Mouse (Mus musculus): ENCODE results near the gene Cd37. TPM values are rescaled to one million over a fixed set of nuclear protein-coding genes. Genes with fewer than 3 reads are reported as not detected.

Cd37 gene
- polyA plus RNA-seq, 1 experiment from 2014 or later = 1.4 TPM

DNA sequence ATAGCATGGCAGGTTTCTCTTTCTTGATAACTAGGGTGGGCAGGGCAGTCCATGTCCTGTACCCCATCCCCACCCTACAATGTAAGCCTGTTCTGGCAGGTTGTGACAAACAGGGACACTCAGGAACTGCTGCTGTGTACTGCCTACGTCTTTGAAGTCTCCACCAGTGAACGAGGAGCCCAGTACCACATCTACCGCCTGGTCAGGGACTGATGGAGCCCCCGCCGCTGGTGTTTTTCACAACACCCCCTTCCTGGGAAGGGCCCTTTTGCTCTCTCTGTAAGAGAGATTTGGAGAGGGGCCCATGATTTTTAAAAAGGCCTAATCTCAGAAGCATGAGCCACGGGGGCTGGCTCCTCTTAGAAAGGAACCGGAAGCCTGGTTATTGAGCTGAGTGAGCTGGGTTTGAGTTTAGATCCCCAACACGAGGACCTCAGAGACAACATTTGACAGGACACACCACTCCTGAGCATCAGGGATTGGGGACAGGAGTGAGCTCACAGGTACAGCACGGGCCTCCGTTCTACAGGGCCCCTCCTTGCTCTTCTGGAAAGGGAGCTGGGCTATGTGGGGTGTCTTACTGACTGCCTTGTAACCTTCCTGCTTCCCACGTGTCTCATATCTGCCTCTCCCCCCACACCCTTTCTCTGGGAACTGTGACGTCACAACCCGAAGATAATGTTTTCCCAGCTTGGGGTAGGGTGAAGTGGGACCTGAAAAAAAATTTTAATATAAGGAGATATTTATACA, 6.0 kb downstream of the Cd37 start:
- no peak for ATAC-seq (ENCODE audit: low FRiP score, low read depth)
- peaks cover 21% of the 10 kb centered on the region for H3K4me1 ChIP-seq (replicated peaks)
- no peaks in the 10 kb centered on the region for H3K9me3 ChIP-seq
- no peak overlapping the region for H3K4me2 ChIP-seq
- H3K4me3 ChIP-seq = no peak overlapping the region
- no peaks in the 10 kb centered on the region for H3K36me3 ChIP-seq
- H3K27me3 ChIP-seq = peaks cover 17% of the 10 kb centered on the region
- H3K27ac ChIP-seq (replicated peaks) = no peak overlapping the region
- 72% methylated on average over 13 of the region's 13 CpGs for WGBS
- H3K9ac ChIP-seq = no peak overlapping the region

DNA sequence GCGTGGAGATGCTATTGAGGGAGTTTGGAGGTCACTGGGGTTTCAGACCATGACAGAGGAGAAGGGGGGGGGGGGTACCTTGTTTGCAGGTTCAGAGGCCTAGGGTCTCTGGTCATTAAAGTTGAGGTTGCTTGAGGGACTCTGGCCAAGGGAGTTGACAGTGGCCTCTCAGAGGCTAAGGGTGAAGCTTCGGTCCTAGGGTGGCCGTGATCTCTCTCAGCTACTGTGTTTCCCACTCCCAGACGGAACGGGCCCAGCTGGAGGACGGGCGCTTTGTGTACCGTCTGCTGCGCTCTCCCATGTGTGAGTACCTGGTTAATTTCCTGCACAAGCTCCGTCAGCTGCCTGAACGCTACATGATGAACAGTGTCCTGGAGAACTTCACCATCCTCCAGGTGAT, 7.0 kb downstream of the Cd37 start:
- H3K4me2 ChIP-seq = no peak overlapping the region
- WGBS = 85% methylated on average over 11 of the region's 11 CpGs

DNA sequence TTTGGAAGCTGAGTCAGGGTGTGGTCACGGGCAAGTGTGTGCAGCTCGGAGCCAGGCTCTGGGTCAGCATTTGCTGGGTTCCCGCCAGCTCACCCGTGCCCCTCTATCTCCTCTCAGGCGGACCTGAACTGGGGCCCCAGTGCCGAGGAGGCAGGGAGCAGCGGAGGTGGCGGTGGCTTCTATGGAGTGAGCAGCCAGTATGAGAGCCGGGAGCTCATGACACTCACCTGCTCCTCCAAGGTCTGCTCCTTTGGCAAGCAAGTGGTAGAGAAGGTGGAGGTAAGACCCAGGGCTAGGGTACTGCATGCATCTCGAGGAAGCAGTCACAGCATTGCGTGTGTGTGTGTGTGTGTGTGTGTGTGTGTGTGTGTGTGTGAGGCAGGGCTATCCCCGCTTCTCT, 7.7 kb downstream of the Cd37 start:
- WGBS = 92% methylated on average over 12 of the region's 12 CpGs
- no peak overlapping the region for H3K4me3 ChIP-seq
- H3K36me3 ChIP-seq = no peaks in the 10 kb centered on the region
- H3K27ac ChIP-seq (replicated peaks) = no peak overlapping the region
- H3K27me3 ChIP-seq = peaks cover 17% of the 10 kb centered on the region
- peaks cover 21% of the 10 kb centered on the region for H3K4me1 ChIP-seq (replicated peaks)
- ATAC-seq (ENCODE audit: low FRiP score, low read depth) = no peak
- no peaks in the 10 kb centered on the region for H3K9me3 ChIP-seq
- no peak overlapping the region for H3K4me2 ChIP-seq
- no peak overlapping the region for H3K9ac ChIP-seq

More for the DNA sequence above, 7.0 kb downstream of the Cd37 start:
- Histone ChIP-seq H3K9me3 (no peaks in the 10 kb centered on the region), H3K4me3 (no peak overlapping the region), H3K4me1 (replicated peaks) (peaks cover 21% of the 10 kb centered on the region), H3K9ac (no peak overlapping the region), H3K36me3 (no peaks in the 10 kb centered on the region), H3K27me3 (peaks cover 17% of the 10 kb centered on the region), H3K27ac (replicated peaks) (no peak overlapping the region)
- ATAC-seq (ENCODE audit: low FRiP score, low read depth) = no peak

DNA sequence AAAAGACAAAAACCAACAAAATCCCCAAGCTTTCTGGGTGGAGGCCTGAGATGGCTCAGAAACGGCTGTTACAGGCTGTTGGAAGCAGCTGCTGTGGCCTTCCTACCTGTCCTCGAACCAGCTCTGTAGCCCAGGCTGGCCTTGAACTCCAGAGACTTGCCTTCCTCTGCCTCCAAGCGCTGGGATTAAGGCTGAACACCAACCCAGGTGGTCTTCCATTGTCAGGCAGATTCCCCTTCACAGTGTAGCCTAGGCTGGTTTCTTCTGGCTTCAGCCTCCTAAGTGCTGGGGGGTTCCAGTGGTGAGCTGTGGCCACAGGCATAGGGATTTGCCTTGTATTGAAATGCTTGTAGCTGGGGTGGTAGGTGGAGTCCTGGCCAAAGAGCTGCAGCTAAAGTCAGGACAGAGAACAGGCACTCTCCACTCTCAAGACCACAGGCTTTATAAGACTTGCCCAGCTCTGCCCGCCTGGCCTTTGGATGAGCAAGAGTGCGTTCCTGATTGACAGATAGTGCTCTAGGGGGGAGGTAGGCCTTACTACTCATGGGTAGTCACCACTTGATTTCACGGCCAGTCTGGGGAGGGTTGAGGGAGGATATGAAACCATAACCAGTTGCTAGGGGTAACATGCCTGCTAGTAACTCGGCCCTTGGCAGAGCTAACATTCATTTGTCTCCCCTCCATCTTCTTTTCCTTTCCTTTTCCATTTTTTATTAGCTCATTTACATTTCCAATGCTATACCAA, 9.3 kb downstream of the Cd37 start:
- no peak overlapping the region for H3K9ac ChIP-seq
- 86% methylated on average over 7 of the region's 7 CpGs for WGBS
- no peaks in the 10 kb centered on the region for H3K36me3 ChIP-seq
- peaks cover 11% of the 10 kb centered on the region for H3K4me1 ChIP-seq (replicated peaks)
- no peak overlapping the region for H3K4me2 ChIP-seq
- no peaks in the 10 kb centered on the region for H3K9me3 ChIP-seq
- peaks cover 6% of the 10 kb centered on the region for H3K27me3 ChIP-seq
- H3K4me3 ChIP-seq = no peak overlapping the region
- ATAC-seq (ENCODE audit: low FRiP score, low read depth) = no peak
- H3K27ac ChIP-seq (replicated peaks) = no peak overlapping the region

DNA sequence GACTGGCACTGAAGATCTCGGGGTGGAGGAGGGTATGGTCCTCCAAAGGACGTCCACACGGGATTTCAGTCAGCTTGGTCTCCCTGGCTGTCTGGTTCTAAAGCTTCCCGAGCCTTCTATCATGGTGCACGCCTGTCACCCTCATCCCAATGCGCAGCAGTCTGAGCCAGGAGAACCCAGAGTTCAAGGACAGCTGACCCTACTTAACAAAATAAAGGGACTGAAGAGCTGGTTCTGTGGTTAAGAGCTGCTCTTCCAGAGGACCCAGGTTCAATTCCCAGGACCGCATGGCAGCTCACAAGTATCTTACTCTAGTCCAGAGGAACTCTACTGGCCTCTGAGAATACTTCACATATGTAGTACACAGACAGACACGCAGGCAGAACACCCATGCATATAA, 9.9 kb downstream of the Cd37 start:
- Histone ChIP-seq H3K27me3 (peaks cover under 1% of the 10 kb centered on the region; the same call in 1 of the 2 replicates), H3K4me3 (no peak overlapping the region), H3K4me1 (replicated peaks) (peaks cover 5% of the 10 kb centered on the region), H3K9ac (no peak overlapping the region), H3K4me2 (no peak overlapping the region), H3K27ac (replicated peaks) (no peak overlapping the region), H3K36me3 (no peaks in the 10 kb centered on the region), H3K9me3 (no peaks in the 10 kb centered on the region)
- 93% methylated on average over 8 of the region's 8 CpGs for WGBS
- ATAC-seq (ENCODE audit: low FRiP score, low read depth) = no peak

DNA sequence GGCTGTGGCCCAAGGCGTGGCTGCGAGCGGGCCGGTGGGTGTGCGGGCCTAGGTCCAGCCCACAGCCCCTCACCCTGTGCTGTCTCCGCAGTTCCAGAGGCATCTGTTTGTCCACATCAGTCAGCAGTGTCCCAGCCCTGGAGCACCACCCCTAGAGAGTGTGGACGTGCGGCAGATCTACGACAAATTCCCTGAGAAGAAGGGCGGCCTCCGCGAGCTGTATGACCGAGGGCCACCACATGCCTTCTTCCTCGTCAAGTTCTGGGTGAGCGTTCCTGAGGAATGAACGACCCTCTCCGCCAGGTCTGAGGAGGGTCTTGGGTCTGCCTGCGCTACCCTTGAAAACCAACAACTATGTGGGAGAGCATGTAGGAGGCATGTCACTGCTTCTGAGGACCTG, 10.4 kb downstream of the Cd37 start:
- no peaks in the 10 kb centered on the region for H3K36me3 ChIP-seq
- no peaks in the 10 kb centered on the region for H3K9me3 ChIP-seq
- H3K4me1 ChIP-seq (replicated peaks) = no peaks in the 10 kb centered on the region
- no peak overlapping the region for H3K9ac ChIP-seq
- no peak overlapping the region for H3K4me2 ChIP-seq
- no peak for ATAC-seq (ENCODE audit: low FRiP score, low read depth)
- H3K27me3 ChIP-seq = no peaks in the 10 kb centered on the region
- no peak overlapping the region for H3K4me3 ChIP-seq
- WGBS = 95% methylated on average over 18 of the region's 18 CpGs
- no peak overlapping the region for H3K27ac ChIP-seq (replicated peaks)

DNA sequence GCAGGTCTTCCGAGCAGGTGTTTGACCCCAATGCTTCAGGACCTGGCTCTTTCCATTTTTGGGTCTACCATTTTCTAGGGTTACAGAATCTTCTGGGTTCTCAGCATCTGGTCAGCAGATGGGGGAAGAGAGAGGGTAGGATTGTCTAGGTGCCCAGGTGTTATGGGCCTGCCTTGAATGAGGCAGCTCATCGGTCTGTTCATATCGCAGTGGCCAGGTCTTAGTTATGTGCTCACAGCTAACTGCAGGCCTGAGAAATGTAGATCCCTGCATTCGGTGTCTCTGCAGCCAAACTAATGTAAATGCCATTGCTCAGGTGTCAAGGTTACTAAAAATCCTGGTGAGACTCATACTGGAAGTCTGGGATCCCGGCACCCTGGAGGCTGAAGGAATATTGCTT, 12.5 kb downstream of the Cd37 start:
- Histone ChIP-seq H3K27me3 (no peaks in the 10 kb centered on the region), H3K9ac (no peak overlapping the region), H3K4me3 (no peak overlapping the region), H3K27ac (replicated peaks) (no peak overlapping the region), H3K4me2 (no peak overlapping the region), H3K4me1 (replicated peaks) (no peaks in the 10 kb centered on the region), H3K36me3 (no peaks in the 10 kb centered on the region), H3K9me3 (no peaks in the 10 kb centered on the region)
- ATAC-seq (ENCODE audit: low FRiP score, low read depth) = no peak
- 97% methylated on average over 5 of the region's 5 CpGs for WGBS

DNA sequence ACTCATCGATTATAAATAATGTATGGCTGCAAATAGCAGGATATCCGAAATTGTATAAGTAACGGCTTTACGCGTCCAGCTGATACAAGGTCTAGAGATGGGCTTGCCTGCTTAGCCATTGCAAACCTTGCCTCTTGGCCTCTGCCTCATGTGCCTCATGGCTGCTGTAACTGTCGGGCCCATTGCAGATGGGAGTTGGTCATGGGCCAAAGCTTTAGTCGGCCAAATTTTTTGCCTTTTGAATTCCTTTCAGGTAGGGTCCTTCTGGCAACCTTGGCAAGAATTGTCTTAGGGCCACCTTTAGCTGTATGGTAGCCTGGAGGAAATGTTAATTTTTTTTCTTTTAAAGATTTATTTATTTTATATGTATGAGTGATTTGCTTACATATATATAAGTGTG, 14.1 kb downstream of the Cd37 start:
- Histone ChIP-seq H3K4me2 (no peak overlapping the region), H3K9me3 (no peaks in the 10 kb centered on the region), H3K4me3 (no peak overlapping the region), H3K27me3 (no peaks in the 10 kb centered on the region), H3K4me1 (replicated peaks) (no peaks in the 10 kb centered on the region), H3K27ac (replicated peaks) (no peak overlapping the region), H3K9ac (no peak overlapping the region), H3K36me3 (no peaks in the 10 kb centered on the region)
- no peak for ATAC-seq (ENCODE audit: low FRiP score, low read depth)
- 90% methylated on average over 7 of the region's 7 CpGs for WGBS

DNA sequence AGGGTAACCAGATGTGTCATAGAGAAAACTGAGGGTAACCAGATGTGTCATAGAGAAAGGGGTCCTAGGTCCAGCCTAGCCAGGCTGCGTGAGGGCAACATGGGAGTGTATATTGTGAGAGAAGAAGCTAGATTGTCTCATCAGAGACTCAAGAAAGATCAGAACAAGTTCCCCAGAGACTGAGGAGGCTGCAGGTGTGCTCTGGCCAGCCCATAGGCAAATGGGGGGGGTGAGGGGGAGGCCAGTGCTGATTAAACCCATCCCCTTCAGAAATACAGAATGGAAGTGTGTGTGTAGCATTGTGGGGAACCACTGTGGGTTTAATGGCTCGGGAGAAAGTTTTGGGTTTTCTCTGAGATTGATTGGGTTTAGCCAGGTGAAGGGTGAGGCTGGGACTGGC, 17.2 kb downstream of the Cd37 start:
- Histone ChIP-seq H3K36me3 (no peaks in the 10 kb centered on the region), H3K27ac (replicated peaks) (no peak overlapping the region), H3K27me3 (no peaks in the 10 kb centered on the region), H3K9ac (no peak overlapping the region), H3K4me2 (no peak overlapping the region), H3K4me1 (replicated peaks) (peaks cover 8% of the 10 kb centered on the region), H3K9me3 (no peaks in the 10 kb centered on the region), H3K4me3 (no peak overlapping the region)
- WGBS = 96% methylated on average over 2 of the region's 2 CpGs
- ATAC-seq (ENCODE audit: low FRiP score, low read depth) = no peak

DNA sequence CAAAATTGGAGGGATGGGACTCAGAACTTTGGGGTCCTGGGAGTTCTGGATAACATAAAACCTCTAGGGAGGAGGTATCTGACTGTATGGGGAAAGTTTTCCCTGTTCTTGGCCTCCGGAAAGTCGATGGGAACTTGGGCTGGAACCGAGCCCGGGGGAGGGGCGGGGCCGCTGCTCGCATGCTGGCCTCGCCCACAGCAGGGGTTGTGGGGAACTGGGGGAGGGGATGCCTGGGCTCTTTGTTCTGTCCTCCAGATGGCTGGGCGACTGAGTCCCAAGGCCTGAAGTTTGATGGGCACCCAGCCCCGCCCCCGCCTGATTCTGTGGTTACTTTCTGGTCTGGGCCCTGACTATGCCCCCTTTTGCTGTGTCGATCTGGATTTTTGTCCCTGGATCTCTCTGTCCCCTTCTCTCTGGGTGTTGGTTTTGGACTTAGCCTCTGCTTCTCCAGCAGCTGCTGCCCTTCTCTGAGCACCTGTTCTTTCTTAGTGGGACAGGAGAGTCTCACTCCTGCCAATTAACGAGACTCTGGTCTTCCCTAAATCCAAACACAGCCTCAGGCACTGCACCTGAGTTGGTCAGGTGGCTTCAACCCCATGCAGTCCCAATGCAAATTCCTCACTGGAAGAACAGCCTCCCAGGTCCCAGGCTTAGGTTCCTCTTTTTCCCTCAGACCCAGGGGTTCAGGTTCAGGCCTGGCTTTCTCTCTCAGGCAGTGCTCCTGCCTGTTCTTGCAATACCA, 22.3 kb downstream of the Cd37 start:
- peaks cover 3% of the 10 kb centered on the region; the same call in 1 of the 2 replicates for H3K27me3 ChIP-seq
- no peaks in the 10 kb centered on the region for H3K9me3 ChIP-seq
- H3K4me2 ChIP-seq = peak overlapping the region; percentile 70
- H3K9ac ChIP-seq = peak overlapping the region; percentile 55
- peak overlapping the region; percentile 46 for H3K4me3 ChIP-seq
- 1% methylated on average over 13 of the region's 13 CpGs for WGBS
- peak; percentile 70 for ATAC-seq (ENCODE audit: low FRiP score, low read depth)
- no peaks in the 10 kb centered on the region for H3K36me3 ChIP-seq
- peaks cover 26% of the 10 kb centered on the region for H3K4me1 ChIP-seq (replicated peaks)
- H3K27ac ChIP-seq (replicated peaks) = peak overlapping the region; percentile 86

DNA sequence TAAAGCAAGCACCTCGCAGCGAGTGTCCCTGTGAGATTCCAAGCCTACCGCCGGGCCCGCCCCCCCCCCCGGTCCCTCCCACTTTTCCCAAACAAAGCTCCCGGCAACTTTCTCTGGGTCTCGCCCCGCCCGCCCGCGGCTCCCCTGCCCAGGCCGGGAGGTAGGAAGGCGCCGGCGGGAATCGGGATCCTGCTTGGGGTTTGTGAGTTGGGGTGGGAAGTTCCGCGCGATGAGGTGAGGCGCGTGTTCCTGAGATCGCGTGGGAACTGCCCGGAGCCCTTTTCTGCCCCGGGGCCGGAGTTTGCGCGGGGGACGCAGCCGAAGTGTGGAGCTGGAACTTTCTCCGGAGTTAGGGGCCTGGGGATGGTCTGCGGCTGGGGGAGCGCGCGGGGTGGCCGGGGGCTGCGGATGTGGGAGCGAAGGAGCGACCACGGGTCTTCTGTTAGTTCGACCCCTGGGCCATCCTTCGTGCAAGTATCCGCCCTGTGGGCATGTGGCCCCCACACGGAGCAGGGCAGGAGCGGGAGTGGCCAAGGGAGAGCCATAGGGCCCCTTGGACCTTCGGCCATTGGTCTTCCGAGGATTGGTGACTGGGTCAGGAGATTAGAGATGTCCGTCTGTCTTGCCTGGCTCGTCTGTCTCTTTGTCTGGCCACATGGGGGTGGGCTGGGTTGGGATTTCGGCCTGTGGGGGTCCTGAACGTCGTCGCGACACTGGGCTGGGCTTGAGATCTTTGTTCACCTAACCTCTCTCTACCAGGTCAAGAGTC, 23.1 kb downstream of the Cd37 start, which contains the start of gene Tead2:
Gene Tead2, plus strand, starts transcription at position 81 of the 769 bp plus-strand sequence.
- whole genome bisulfite sequencing = under 1% methylated on average over 55 of the region's 55 CpGs
- Histone ChIP-seq H3K36me3 (no peaks in the 10 kb centered on the region), H3K4me1 (replicated peaks) (peaks cover 26% of the 10 kb centered on the region), H3K4me3 (peak within 1 kb of the TSS; percentile 46), H3K27ac (replicated peaks) (peak within 1 kb of the TSS; percentile 86), H3K9me3 (no peaks in the 10 kb centered on the region), H3K4me2 (peak within 1 kb of the TSS; percentile 70), H3K27me3 (peaks cover 10% of the 10 kb centered on the region), H3K9ac (peak within 1 kb of the TSS; percentile 55)
- peak; percentile 63 for ATAC-seq (ENCODE audit: low FRiP score, low read depth)
